Mouse (Mus musculus): ENCODE measurements around the gene Arv1. TPM values are rescaled to one million over a fixed set of nuclear protein-coding genes. Genes with fewer than 3 reads are reported as not detected.

Gene Arv1
- polyA plus RNA-seq, 1 experiment from 2014 or later: 32.6 TPM

- Histone ChIP-seq H3K4me1 (replicated peaks) (peaks cover 4% of the 10 kb centered on the region), H3K9ac (replicated peaks) (no peak overlapping the region), H3K27ac (no peak overlapping the region), H3K27me3 (peaks cover 16% of the 10 kb centered on the region), H3K4me2 (replicated peaks) (no peak overlapping the region), H3K4me3 (replicated peaks) (no peak overlapping the region), H3K9me3 (no peaks in the 10 kb centered on the region), H3K36me3 (no peaks in the 10 kb centered on the region)
- 54% methylated on average over 3 of the region's 3 CpGs for WGBS
- ATAC-seq: no peak
These were observed 36.6 kb downstream of the Arv1 start for GRCm38 (mm10) chr8:124758544-124758943.

DNA sequence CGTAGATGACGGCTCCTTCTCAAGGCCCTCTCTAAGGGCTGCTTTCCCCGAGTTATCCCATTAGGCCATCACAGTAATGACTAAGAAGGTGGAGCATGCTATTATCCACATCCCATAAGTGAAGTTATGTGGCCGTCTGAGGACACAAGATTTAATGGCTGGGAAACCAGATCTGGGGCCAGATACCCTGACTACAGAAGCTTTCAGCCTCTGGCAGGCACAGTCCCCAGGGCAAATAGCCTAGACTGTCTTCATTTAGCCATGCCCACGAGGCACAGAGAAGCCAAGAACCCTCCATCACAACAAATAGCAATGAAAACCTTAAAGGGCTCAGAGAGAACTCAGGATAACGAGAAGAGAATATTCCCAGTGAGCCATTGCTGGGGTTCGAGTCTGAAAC lies 41.1 kb downstream of the Arv1 start:
- H3K27ac ChIP-seq: no peak overlapping the region
- no peak for ATAC-seq
- no peak overlapping the region for H3K4me3 ChIP-seq (replicated peaks)
- no peaks in the 10 kb centered on the region for H3K27me3 ChIP-seq
- no peaks in the 10 kb centered on the region for H3K4me1 ChIP-seq (replicated peaks)
- no peaks in the 10 kb centered on the region for H3K9me3 ChIP-seq
- WGBS: 70% methylated on average over 7 of the region's 7 CpGs
- H3K4me2 ChIP-seq (replicated peaks): no peak overlapping the region
- H3K9ac ChIP-seq (replicated peaks): no peak overlapping the region
- H3K36me3 ChIP-seq: no peaks in the 10 kb centered on the region

DNA sequence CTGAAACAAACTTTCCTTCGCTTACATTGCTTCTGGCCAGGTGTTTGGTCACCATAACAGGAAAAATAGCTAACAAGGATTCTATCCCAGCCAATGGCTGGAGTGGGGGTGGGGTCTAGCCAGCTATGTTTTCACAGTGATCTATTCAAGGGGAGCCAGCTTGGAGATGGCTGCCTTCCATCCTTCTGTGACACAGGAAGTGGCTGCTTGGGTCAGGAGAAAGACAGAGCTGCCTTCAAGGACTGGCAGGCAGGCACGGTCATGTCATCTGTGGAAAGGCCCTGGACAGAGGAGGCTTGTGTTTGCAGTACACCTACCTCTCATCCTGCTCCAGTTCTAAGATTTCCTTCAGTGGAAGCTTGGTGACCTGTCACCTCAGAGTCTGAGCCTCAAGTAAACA lies 50.5 kb downstream of the Arv1 start:
- no peak overlapping the region for H3K9ac ChIP-seq (replicated peaks)
- no peak for ATAC-seq
- H3K27ac ChIP-seq: no peak overlapping the region
- no peaks in the 10 kb centered on the region for H3K36me3 ChIP-seq
- WGBS: 73% methylated on average over 2 of the region's 2 CpGs
- H3K27me3 ChIP-seq: no peaks in the 10 kb centered on the region
- no peaks in the 10 kb centered on the region for H3K4me1 ChIP-seq (replicated peaks)
- no peak overlapping the region for H3K4me2 ChIP-seq (replicated peaks)
- no peaks in the 10 kb centered on the region for H3K9me3 ChIP-seq
- no peak overlapping the region for H3K4me3 ChIP-seq (replicated peaks)

DNA sequence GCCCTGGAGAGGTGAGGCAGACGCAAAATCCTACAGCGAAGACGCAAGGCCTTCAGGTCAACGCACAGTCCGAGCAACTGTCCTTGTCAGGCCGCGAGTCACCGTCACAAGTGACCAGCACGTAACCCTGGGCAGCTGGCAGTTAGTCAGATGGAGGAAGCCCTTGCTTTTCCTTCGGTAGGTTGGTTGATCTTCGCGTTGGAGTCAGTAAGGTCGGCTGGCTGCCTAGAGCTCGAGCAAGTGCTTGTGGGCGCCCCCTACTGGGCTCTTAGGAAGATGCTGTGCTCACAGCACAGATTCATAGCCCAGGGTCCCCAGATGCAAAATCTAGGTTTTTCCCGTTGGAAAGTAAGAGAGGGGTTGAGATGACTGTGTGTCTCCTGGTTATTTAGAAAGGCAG lies 53.8 kb downstream of the Arv1 start:
- Histone ChIP-seq H3K9ac (replicated peaks) (no peak overlapping the region), H3K4me2 (replicated peaks) (peak overlapping the region; percentile 43), H3K4me3 (replicated peaks) (no peak overlapping the region), H3K4me1 (replicated peaks) (peaks cover 6% of the 10 kb centered on the region), H3K27ac (no peak overlapping the region), H3K9me3 (no peaks in the 10 kb centered on the region), H3K36me3 (no peaks in the 10 kb centered on the region), H3K27me3 (no peaks in the 10 kb centered on the region)
- ATAC-seq: peak; percentile 61; the same call in 1 of the 2 replicates
- WGBS: 14% methylated on average over 16 of the region's 16 CpGs

DNA sequence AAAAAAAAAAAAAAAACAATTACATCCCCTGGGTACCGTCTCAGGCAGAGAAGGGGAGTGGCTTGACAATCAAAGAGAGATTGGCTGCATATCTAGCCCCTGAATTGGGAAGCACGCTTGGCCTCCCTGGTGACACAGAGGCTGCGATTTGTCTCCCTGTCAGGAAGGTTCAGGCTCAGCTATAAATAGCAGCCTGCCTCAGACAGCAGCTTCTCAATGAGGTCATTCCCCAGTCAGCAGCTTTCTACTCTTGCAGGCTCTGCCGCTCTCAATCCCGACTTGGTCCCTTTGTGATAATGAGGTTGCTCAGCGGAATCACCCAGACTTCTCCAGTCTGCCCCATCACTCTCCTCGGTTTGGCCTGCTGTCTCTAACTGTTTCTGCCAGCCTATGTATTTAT lies 58.3 kb downstream of the Arv1 start:
- ATAC-seq: peak; percentile 67
- no peaks in the 10 kb centered on the region for H3K27me3 ChIP-seq
- H3K9ac ChIP-seq (replicated peaks): peak overlapping the region; percentile 39
- no peaks in the 10 kb centered on the region for H3K9me3 ChIP-seq
- 6% methylated on average over 7 of the region's 7 CpGs for WGBS
- H3K4me1 ChIP-seq (replicated peaks): peaks cover 11% of the 10 kb centered on the region
- no peaks in the 10 kb centered on the region for H3K36me3 ChIP-seq
- peak overlapping the region; percentile 73 for H3K27ac ChIP-seq
- no peak overlapping the region for H3K4me3 ChIP-seq (replicated peaks)
- H3K4me2 ChIP-seq (replicated peaks): 0 out of 2 replicates have a peak overlapping the region, but pooled peaks have one; percentile 3

- Histone ChIP-seq H3K27ac (no peak overlapping the region), H3K4me1 (replicated peaks) (peaks cover 11% of the 10 kb centered on the region), H3K9ac (replicated peaks) (no peak overlapping the region), H3K4me2 (replicated peaks) (no peak overlapping the region), H3K27me3 (peaks cover 11% of the 10 kb centered on the region), H3K4me3 (replicated peaks) (no peak overlapping the region), H3K9me3 (no peaks in the 10 kb centered on the region), H3K36me3 (no peaks in the 10 kb centered on the region)
- 83% methylated on average over 3 of the region's 3 CpGs for WGBS
- no peak for ATAC-seq
These were observed 60.5 kb downstream of the Arv1 start for GRCm38 (mm10) chr8:124782431-124782830.

GRCm38 (mm10) chr8:124783228-124783627 lies 61.3 kb downstream of the Arv1 start:
- Histone ChIP-seq H3K4me1 (replicated peaks) (peaks cover 11% of the 10 kb centered on the region), H3K27me3 (peaks cover 11% of the 10 kb centered on the region), H3K4me2 (replicated peaks) (no peak overlapping the region), H3K9ac (replicated peaks) (no peak overlapping the region), H3K4me3 (replicated peaks) (no peak overlapping the region), H3K9me3 (no peaks in the 10 kb centered on the region), H3K27ac (no peak overlapping the region), H3K36me3 (no peaks in the 10 kb centered on the region)
- WGBS: 89% methylated on average over 15 of the region's 15 CpGs
- no peak for ATAC-seq

Other genes starting within 250 kb of the Arv1 start
- gene Cog2, start 201.4 kb upstream of the Arv1 start, polyA plus RNA-seq (2015; fragmentation: Nextera tagmentation; extraction: Ambion mirVana): 38.2 and 40.6 TPM in 2 replicates
- not detected in 2 replicates for gene Agt, start 152.4 kb upstream of the Arv1 start, polyA plus RNA-seq (2015; fragmentation: Nextera tagmentation; extraction: Ambion mirVana)
- gene Capn9, start 146.0 kb upstream of the Arv1 start, polyA plus RNA-seq (2015; fragmentation: Nextera tagmentation; extraction: Ambion mirVana): 0.07 and 0.10 TPM in 2 replicates
- 15.7 and 18.1 TPM in 2 replicates for gene 2310022B05Rik, start 58.8 kb upstream of the Arv1 start, polyA plus RNA-seq (2015; fragmentation: Nextera tagmentation; extraction: Ambion mirVana)
- gene Ttc13, start 156 bp upstream of the Arv1 start, polyA plus RNA-seq (2015; fragmentation: Nextera tagmentation; extraction: Ambion mirVana): 55.0 and 60.2 TPM in 2 replicates
- gene Fam89a, start 29.7 kb downstream of the Arv1 start, polyA plus RNA-seq (2015; fragmentation: Nextera tagmentation; extraction: Ambion mirVana): 0.40 and 0.43 TPM in 2 replicates
- gene Trim67, start 71.0 kb downstream of the Arv1 start, polyA plus RNA-seq (2015; fragmentation: Nextera tagmentation; extraction: Ambion mirVana): 16.8 and 17.6 TPM in 2 replicates
- 99.1 and 106 TPM in 2 replicates for gene Gnpat, start 140.9 kb downstream of the Arv1 start, polyA plus RNA-seq (2015; fragmentation: Nextera tagmentation; extraction: Ambion mirVana)
- gene 2810004N23Rik, start 141.0 kb downstream of the Arv1 start, polyA plus RNA-seq (2015; fragmentation: Nextera tagmentation; extraction: Ambion mirVana): 35.9 and 37.4 TPM in 2 replicates
- gene Exoc8, start 175.6 kb downstream of the Arv1 start, polyA plus RNA-seq (2015; fragmentation: Nextera tagmentation; extraction: Ambion mirVana): 11.8 and 14.4 TPM in 2 replicates
- 11.5 and 14.1 TPM in 2 replicates for gene Sprtn, start 175.7 kb downstream of the Arv1 start, polyA plus RNA-seq (2015; fragmentation: Nextera tagmentation; extraction: Ambion mirVana)
- gene Egln1, start 227.2 kb downstream of the Arv1 start, polyA plus RNA-seq (2015; fragmentation: Nextera tagmentation; extraction: Ambion mirVana): 18.0 TPM in 2 replicates

Data from midbrain, embryonic 13.5 days (tissue).